Mouse (Mus musculus): ENCODE measurements at regions not wholly inside any gene's neighbourhood (a gene's known extent, or its start where the extent isn't known, plus 50 kb on each side); places are given as distances from the start of the nearest gene placed in this dataset.

DNA sequence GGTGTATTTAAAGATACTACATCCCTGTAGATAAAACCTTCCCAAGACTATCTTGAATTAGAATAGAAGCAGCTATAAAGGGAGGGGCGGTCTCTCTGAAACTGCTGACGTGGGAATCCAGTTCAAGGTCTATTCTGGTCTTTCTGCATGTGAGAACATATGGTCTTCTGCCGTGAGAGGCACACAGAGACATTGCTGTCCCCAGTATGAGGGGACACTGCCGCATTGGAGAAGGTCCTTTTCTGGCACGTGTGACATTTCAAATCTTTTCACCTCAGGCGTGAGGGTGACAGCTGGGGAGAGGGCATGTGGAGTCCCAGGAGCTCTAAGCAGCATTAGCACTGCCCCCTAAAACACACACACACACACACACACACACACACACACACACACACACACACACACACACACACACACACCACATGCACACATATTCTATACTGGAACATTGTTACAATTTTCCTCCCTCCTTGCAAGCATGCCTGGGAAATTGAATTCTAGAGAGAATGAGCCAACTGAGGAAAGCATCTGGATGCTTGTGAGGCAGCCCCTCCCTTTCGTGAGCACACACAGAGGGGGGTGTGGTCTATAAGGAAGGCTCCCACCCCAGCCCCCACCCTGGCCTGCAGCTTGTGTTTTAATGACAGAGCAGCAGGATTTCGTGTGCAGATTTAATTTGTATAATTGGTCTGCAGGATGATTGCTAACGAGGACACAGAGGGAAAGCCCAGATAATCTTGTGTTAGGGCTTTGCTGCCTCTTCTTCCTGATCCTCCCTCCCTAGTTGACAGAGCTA lies 174.5 kb upstream of the Fat4 start:
- TF ChIP-seq EP300 (IDR thresholded peaks at IDR 0.05; ENCODE audit: low read depth) (no peak), CTCF (IDR thresholded peaks at IDR 0.05; ENCODE audit: low read depth) (no peak)
